7 mouse cellular contexts compared by ENCODE assay signal in the genomic region with DNA sequence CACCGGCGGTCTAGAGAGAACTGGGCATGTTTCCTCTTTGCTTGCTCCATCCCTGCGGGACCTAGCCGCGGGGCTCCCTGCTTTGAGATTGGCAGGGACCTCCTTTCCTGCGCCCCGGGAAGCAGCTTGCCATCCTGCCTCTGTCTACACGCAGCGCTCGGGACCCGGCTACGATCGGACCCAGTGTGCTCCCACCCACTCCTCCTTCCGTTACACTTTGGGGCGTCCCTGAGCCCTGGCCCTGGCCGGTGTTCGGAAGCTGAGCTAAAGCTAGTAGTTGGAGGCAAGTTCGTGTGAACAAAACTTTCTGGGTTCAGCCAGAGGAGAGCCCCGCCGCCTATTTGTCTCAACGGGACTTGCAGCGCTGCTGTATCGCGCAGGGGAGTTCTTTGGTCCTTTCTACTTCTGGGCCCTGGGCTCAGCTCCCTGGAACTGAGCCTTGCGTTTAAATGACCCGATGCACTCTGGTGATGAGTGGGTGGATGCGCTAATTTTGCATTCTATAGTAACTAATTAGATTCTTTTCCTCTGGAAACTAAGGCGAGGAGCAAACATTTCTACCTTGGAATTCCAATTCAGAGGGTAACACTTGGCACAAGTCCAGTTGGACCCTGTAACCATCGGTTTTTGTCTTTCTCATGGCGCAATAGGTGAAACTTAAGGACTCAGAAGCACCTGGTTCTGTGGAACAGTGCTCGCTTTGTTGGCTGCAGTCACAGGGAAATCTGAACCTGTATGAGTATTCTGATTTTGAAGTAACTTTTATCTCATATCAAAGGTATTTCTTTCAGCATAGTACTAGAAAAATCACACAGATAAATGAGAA. TPM values are rescaled to one million over a fixed set of nuclear protein-coding genes. Genes with fewer than 3 reads are reported as not detected.
DNase-seq lines count a peak whose midpoint lies in the region; ATAC-seq and TF ChIP-seq lines count a peak whose summit lies in the region.

No protein-coding gene starts in this region.

- peak; percentile 53 for DNase-seq in ES-CJ7 (ENCODE audit: low read depth, low spot score)
- DNase-seq in adrenal gland, postnatal 14 days = peak; percentile 71
- no peak for DNase-seq in hindbrain, embryonic 11.5 days (ENCODE audit: low spot score)
- peak; percentile 17 to 20 for DNase-seq in left cerebral cortex, adult 2 months (ENCODE audit: extremely low spot score in 1 of 2, low spot score in 2 of 2)

- peak overlapping the region; percentile 67 for H3K27ac ChIP-seq in forebrain, embryonic 16.5 days (ENCODE audit: low read length)
- peak overlapping the region; percentile 62 for H3K27ac ChIP-seq in hindbrain, embryonic 11.5 days (ENCODE audit: low read depth, low read length)
- H3K27ac ChIP-seq in left cerebral cortex, adult 2 months = peak overlapping the region; percentile 66
- H3K27ac ChIP-seq in macrophage = no peak overlapping the region
- peak overlapping the region; percentile 26; the same call in 1 of the 2 replicates for H3K27ac ChIP-seq in small intestine, adult 2 months (ENCODE audit: insufficient read depth, low read depth, low read length)

- intact Hi-C loops in left cerebral cortex, adult 2 months (cut with DNase I) = no loop called here

- peak overlapping the region; percentile 92 for H3K4me2 ChIP-seq in forebrain, embryonic 16.5 days (ENCODE audit: low read length)
- peak overlapping the region; percentile 77 for H3K4me2 ChIP-seq in hindbrain, embryonic 11.5 days (replicated peaks; ENCODE audit: low read depth, low read length)

- TF ChIP-seq CTCF in left cerebral cortex, adult 2 months (IDR thresholded peaks at IDR 0.05) = peak; percentile 29
- no peak for TF ChIP-seq CTCF in small intestine, adult 2 months (IDR thresholded peaks at IDR 0.05; ENCODE audit: extremely low read depth, insufficient read length, insufficient replicate concordance, low read depth, low read length)

- H3K79me2 ChIP-seq in macrophage (ENCODE audit: inconsistent target) = no peaks in the 10 kb centered on the region

- WGBS in forebrain, embryonic 16.5 days = under 1% methylated on average over 31 of the region's 31 CpGs
- WGBS in hindbrain, embryonic 11.5 days = 4% methylated on average over 28 of the region's 31 CpGs
- WGBS in macrophage (ENCODE audit: missing documents) = 9% methylated on average over 29 of the region's 31 CpGs
- 3% methylated on average over 31 of the region's 31 CpGs for WGBS in small intestine, adult 2 months

- no peak for TF ChIP-seq POLR2A in small intestine, adult 2 months (IDR thresholded peaks at IDR 0.05; ENCODE audit: low read depth, low read length)

- no peaks in the 10 kb centered on the region for H3K9me3 ChIP-seq in forebrain, embryonic 16.5 days (ENCODE audit: control insufficient read depth, low read length)
- H3K9me3 ChIP-seq in hindbrain, embryonic 11.5 days (ENCODE audit: control insufficient read depth, low read length) = no peaks in the 10 kb centered on the region

- peaks cover 9% of the 10 kb centered on the region for H3K4me1 ChIP-seq in forebrain, embryonic 16.5 days (replicated peaks; ENCODE audit: control insufficient read depth, insufficient read depth, low read length)
- H3K4me1 ChIP-seq in hindbrain, embryonic 11.5 days (replicated peaks; ENCODE audit: control insufficient read depth, insufficient read depth, low read length) = no peaks in the 10 kb centered on the region
- peaks cover 6% of the 10 kb centered on the region; the same call in 1 of the 2 replicates for H3K4me1 ChIP-seq in small intestine, adult 2 months (ENCODE audit: control insufficient read depth, insufficient read depth, insufficient read length, low read length)

- ATAC-seq in forebrain, embryonic 16.5 days = peak; percentile 75
- peak; percentile 77 for ATAC-seq in hindbrain, embryonic 11.5 days (ENCODE audit: low FRiP score)

- H3K27me3 ChIP-seq in forebrain, embryonic 16.5 days (replicated peaks; ENCODE audit: control insufficient read depth, insufficient read depth, low read length) = no peaks in the 10 kb centered on the region
- H3K27me3 ChIP-seq in hindbrain, embryonic 11.5 days (ENCODE audit: control insufficient read depth, insufficient read depth, low read length) = no peaks in the 10 kb centered on the region
- peaks cover 5% of the 10 kb centered on the region for H3K27me3 ChIP-seq in small intestine, adult 2 months (ENCODE audit: control insufficient read depth, insufficient read depth, low read length)

- H3K36me3 ChIP-seq in forebrain, embryonic 16.5 days (ENCODE audit: control insufficient read depth, insufficient read depth) = no peaks in the 10 kb centered on the region
- no peaks in the 10 kb centered on the region for H3K36me3 ChIP-seq in hindbrain, embryonic 11.5 days (ENCODE audit: control insufficient read depth, insufficient read depth, low read length)
- no peaks in the 10 kb centered on the region for H3K36me3 ChIP-seq in macrophage (ENCODE audit: inconsistent target)
- H3K36me3 ChIP-seq in small intestine, adult 2 months (ENCODE audit: control insufficient read depth, insufficient read depth, low read length) = no peaks in the 10 kb centered on the region

- peak overlapping the region; percentile 98 for H3K4me3 ChIP-seq in forebrain, embryonic 16.5 days (replicated peaks; ENCODE audit: low read length)
- peak overlapping the region; percentile 74 for H3K4me3 ChIP-seq in hindbrain, embryonic 11.5 days (ENCODE audit: low read depth, low read length)
- peak overlapping the region; percentile 69 for H3K4me3 ChIP-seq in left cerebral cortex, adult 2 months
- H3K4me3 ChIP-seq in macrophage (ENCODE audit: inconsistent target) = peak overlapping the region; percentile 21; the same call in 1 of the 2 replicates
- peak overlapping the region; percentile 74 for H3K4me3 ChIP-seq in small intestine, adult 2 months (ENCODE audit: low read depth, low read length)

- H3K9ac ChIP-seq in forebrain, embryonic 16.5 days (replicated peaks; ENCODE audit: low read depth, low read length) = peak overlapping the region; percentile 87
- H3K9ac ChIP-seq in hindbrain, embryonic 11.5 days (ENCODE audit: low read depth, low read length) = peak overlapping the region; percentile 84

RNA-seq across cellular contexts. Expression of gene Plod2, which starts 0.8 kb away (rescaled TPM):
- total RNA-seq in adrenal gland, postnatal 14 days (2021) = 182 and 200 TPM in 2 replicates
- 9.2 and 12.8 TPM in 2 replicates for polyA plus RNA-seq in forebrain, embryonic 16.5 days (2015; fragmentation: Nextera tagmentation; extraction: Ambion mirVana)
- polyA plus RNA-seq in hindbrain, embryonic 11.5 days (2014; fragmentation: Nextera tagmentation; extraction: Ambion mirVana) = 36.8 and 40.6 TPM in 2 replicates
- total RNA-seq in left cerebral cortex, adult 2 months (2021) = 1 to 10 TPM; 4.4 to 5.5 TPM
- total RNA-seq in macrophage (2018; cell fraction: chromatin; rRNA removed) = 10 to 100 TPM in 1 of 26 experiments, 1 to 10 TPM in 8, under 1 TPM in 7, not detected in 10; 0.20 to 10.9 (median 1.1) TPM
- under 1 TPM; 0.04 to 0.78 (median 0.33) TPM for total RNA-seq in macrophage (2018; cell fraction: cytosol; rRNA removed)
- 1 to 10 TPM in 10 of 26 experiments, under 1 TPM in 15, not detected in 1; 0.25 to 6.7 (median 0.74) TPM for total RNA-seq in macrophage (2018; cell fraction: nucleus; rRNA removed)
- polyA plus RNA-seq in macrophage (2018) = 0.19 to 0.88 TPM (median 0.69 TPM) in 3 replicates
- 0.47 and 0.56 TPM in 2 replicates for polyA plus RNA-seq in small intestine, adult 2 months (2012; rRNA removed)

Comparison
In these comparisons a context has a peak if more than half of its experiments do, and no peak if none do; other contexts are left out.
1. H3K4me3 ChIP-seq: peak in every context shown above with its lines; median percentile 98 in forebrain, embryonic 16.5 days; 74 in hindbrain, embryonic 11.5 days; 74 in small intestine, adult 2 months; 69 in left cerebral cortex, adult 2 months; 21 in macrophage.